Mouse (Mus musculus) splenic B cell, adult 2 months (primary cell): Measurements from ENCODE around the gene Plin1.

ENCODE experiments used
- DNase-seq: peaks from one replicate; pipeline ENCODE4 v3.0.0-alpha.2; 2011; ENCODE audit warnings: low read depth, low spot score
- H3K27me3 ChIP-seq: 2 replicates; pipeline ENCODE4 v1.6.1; 2012; ENCODE audit warnings: mild to moderate bottlenecking, low read length, moderate library complexity, mixed read lengths; ENCODE audit not compliant: control insufficient read depth, poor library complexity, insufficient read depth, severe bottlenecking
- H3K36me3 ChIP-seq: 2 replicates; pipeline ENCODE4 v1.6.1; 2012; ENCODE audit warnings: mild to moderate bottlenecking, low read length, moderate library complexity, mixed read lengths; ENCODE audit not compliant: control insufficient read depth, poor library complexity, insufficient read depth, severe bottlenecking

The Plin1 gene

GRCm38 (mm10) chr7:79732622-79733021, at the start of gene Plin1:
TSS of gene Plin1 (minus strand) at chr7:79732903.
- no peak for DNase-seq
- no peaks in the 10 kb centered on the region for H3K27me3 ChIP-seq
- H3K36me3 ChIP-seq = no peaks in the 10 kb centered on the region

GRCm38 (mm10) chr7:79782516-79782855, 49.8 kb upstream of the Plin1 start:
- no peak for DNase-seq
- H3K36me3 ChIP-seq = no peaks in the 10 kb centered on the region
- H3K27me3 ChIP-seq = no peaks in the 10 kb centered on the region; the same call in 1 of the 2 replicates

GRCm38 (mm10) chr7:79781826-79782515, 49.3 kb upstream of the Plin1 start:
- Histone ChIP-seq H3K36me3 (no peaks in the 10 kb centered on the region), H3K27me3 (no peaks in the 10 kb centered on the region; the same call in 1 of the 2 replicates)
- no peak for DNase-seq

- no peaks in the 10 kb centered on the region; the same call in 1 of the 2 replicates for H3K27me3 ChIP-seq
- H3K36me3 ChIP-seq = no peaks in the 10 kb centered on the region
- peak; percentile 79 for DNase-seq
These were observed 48.2 kb upstream of the Plin1 start for GRCm38 (mm10) chr7:79780647-79781626.

- DNase-seq = no peak
- Histone ChIP-seq H3K27me3 (no peaks in the 10 kb centered on the region), H3K36me3 (no peaks in the 10 kb centered on the region)
These were observed 39.1 kb upstream of the Plin1 start for GRCm38 (mm10) chr7:79771561-79772512.

DNA sequence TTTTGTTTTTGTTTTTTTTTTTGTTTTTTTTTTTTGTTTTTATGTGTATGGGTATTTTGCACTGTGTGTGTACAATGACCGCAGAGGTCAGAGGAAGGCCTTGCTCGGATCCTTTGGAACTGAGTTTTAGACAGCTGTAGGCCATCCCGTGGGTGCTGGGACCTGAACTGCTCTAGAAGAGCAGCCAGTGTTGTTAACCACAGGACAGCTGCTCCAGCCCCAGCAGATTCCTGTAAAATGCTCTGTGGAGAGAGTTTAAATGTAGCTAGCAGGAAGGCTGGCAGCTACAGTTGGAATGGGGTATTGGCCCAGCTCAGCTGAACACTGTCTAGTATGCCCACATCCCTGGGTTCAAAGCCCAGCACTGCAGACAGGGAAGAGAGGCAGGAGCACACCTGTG, 37.0 kb upstream of the Plin1 start:
- DNase-seq = no peak
- H3K27me3 ChIP-seq = no peaks in the 10 kb centered on the region
- H3K36me3 ChIP-seq = no peaks in the 10 kb centered on the region

DNA sequence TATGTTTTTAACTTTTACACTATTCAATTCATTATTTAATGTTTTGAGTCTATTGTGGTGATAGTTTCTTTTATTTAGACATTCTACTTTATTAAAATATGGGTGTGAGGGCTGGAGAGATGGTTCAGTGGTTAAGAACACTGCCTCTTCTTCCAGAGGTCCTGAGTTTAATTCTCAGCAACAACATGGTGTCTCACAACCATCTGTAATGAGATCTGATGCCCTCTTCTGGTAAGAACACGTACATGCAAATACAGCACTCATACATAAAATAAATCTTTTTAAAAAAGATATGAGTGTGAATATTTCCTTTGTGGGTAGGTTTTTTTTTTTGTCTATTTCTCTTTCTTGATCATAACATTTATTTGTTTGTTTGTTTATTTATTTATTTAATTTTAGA, 33.3 kb upstream of the Plin1 start:
- H3K27me3 ChIP-seq = no peaks in the 10 kb centered on the region
- DNase-seq = no peak
- H3K36me3 ChIP-seq = no peaks in the 10 kb centered on the region

DNA sequence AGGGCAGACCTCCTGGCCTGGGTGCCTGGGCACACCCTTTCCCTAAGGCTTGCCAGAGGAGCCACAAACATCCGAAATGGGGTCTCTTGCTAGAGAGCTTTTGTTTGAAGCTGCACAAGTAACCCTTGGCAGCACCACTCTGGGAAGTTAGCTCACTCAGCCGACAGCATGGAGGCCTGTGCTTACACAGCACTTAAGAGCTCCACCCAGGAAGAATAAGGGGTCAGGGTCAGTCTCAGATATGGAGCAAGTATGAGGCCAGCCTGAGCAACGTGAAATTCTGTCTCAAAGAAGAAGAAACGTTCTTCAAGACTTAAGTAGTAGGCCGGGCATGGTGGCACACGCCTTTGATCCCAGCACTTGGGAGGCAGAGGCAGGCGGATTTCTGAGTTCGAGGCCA, 29.4 kb upstream of the Plin1 start:
- Histone ChIP-seq H3K36me3 (no peaks in the 10 kb centered on the region), H3K27me3 (no peaks in the 10 kb centered on the region)
- no peak for DNase-seq

- Histone ChIP-seq H3K27me3 (no peaks in the 10 kb centered on the region), H3K36me3 (no peaks in the 10 kb centered on the region)
- no peak for DNase-seq
These were observed 28.6 kb upstream of the Plin1 start for GRCm38 (mm10) chr7:79761124-79761876.

GRCm38 (mm10) chr7:79759766-79760165, 27.1 kb upstream of the Plin1 start:
- H3K27me3 ChIP-seq = no peaks in the 10 kb centered on the region
- no peak for DNase-seq

GRCm38 (mm10) chr7:79758176-79758575, 25.5 kb upstream of the Plin1 start:
- Histone ChIP-seq H3K36me3 (no peaks in the 10 kb centered on the region), H3K27me3 (no peaks in the 10 kb centered on the region)
- DNase-seq = no peak

More at GRCm38 (mm10) chr7:79759766-79760165, 27.1 kb upstream of the Plin1 start:
- no peaks in the 10 kb centered on the region for H3K36me3 ChIP-seq

- no peaks in the 10 kb centered on the region for H3K27me3 ChIP-seq
- DNase-seq = no peak
- H3K36me3 ChIP-seq = no peaks in the 10 kb centered on the region
These were observed 23.6 kb upstream of the Plin1 start for GRCm38 (mm10) chr7:79756334-79756733.

- no peak for DNase-seq
- H3K27me3 ChIP-seq = no peaks in the 10 kb centered on the region
- H3K36me3 ChIP-seq = no peaks in the 10 kb centered on the region
These were observed 16.8 kb upstream of the Plin1 start for GRCm38 (mm10) chr7:79749511-79749910.

DNA sequence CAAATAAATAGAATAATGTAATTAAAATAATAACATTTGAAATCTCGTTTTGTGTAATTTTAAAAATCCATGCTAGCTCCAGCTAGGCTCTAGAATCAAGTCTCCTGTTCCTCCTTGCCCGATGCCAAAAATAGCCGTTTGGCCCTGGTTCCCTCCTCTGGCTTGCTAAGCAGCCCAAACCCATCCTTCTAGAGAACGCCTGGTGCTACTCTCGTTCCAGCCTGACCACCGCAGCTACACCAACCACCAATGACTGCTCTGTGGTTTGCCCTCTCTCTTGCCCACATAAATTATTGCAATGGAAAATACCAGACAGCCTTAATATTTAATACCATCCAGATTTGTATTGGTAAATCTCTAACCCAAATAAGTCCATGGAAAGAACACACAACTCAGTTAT, 15.0 kb upstream of the Plin1 start:
- H3K27me3 ChIP-seq = no peaks in the 10 kb centered on the region
- no peaks in the 10 kb centered on the region for H3K36me3 ChIP-seq
- no peak for DNase-seq
